Mouse (Mus musculus) lung, embryonic 14.5 days (tissue): ENCODE data around the gene Rpl7a. TPM values are rescaled to one million over a fixed set of nuclear protein-coding genes. Genes with fewer than 3 reads are reported as not detected.

Source experiments
- ATAC-seq: fragments of 200-750 bp; cut with Nextera tagmentation; 2 replicates; pipeline ENCODE4 v1.8.0; 2017; ENCODE audit warnings: mild to moderate bottlenecking, moderate TSS enrichment, moderate library complexity; ENCODE audit not compliant: insufficient read depth
- DNase-seq: peaks from one replicate; pipeline ENCODE4 v3.0.0-alpha.2; 2015
- H3K27ac ChIP-seq: fragments of 300-500 bp; sonication (generic); 2 replicates; pipeline ENCODE4 v1.5.1; 2014; ENCODE audit warnings: low read depth, mild to moderate bottlenecking, moderate library complexity
- H3K27me3 ChIP-seq: fragments of 300-500 bp; sonication (generic); 2 replicates; pipeline ENCODE4 v1.6.1; 2014; ENCODE audit warnings: low read length, control low read depth; ENCODE audit not compliant: insufficient read depth
- H3K36me3 ChIP-seq: fragments of 300-500 bp; sonication (generic); 2 replicates; pipeline ENCODE4 v1.6.1; 2014; ENCODE audit warnings: control low read depth; ENCODE audit not compliant: insufficient read depth
- H3K4me1 ChIP-seq: fragments of 300-500 bp; sonication (generic); 2 replicates; pipeline ENCODE4 v1.6.1; 2014; ENCODE audit warnings: antibody characterized with exemption, control low read depth; ENCODE audit not compliant: insufficient read depth
- H3K4me2 ChIP-seq: fragments of 300-500 bp; sonication (generic); 2 replicates; pipeline ENCODE4 v1.6.1; 2014; ENCODE audit warnings: mild to moderate bottlenecking
- H3K4me3 ChIP-seq: fragments of 300-500 bp; sonication (generic); 2 replicates; pipeline ENCODE4 v1.5.1; 2014; ENCODE audit warnings: low read depth, low read length
- H3K9ac ChIP-seq: fragments of 300-500 bp; sonication (generic); 2 replicates; pipeline ENCODE4 v1.6.1; 2014
- H3K9me3 ChIP-seq: fragments of 300-500 bp; sonication (generic); 2 replicates; pipeline ENCODE4 v1.6.1; 2016; ENCODE audit warnings: low read depth, low read length, control low read depth
- CTCF ChIP-seq: IDR thresholded peaks from 2 replicates; pipeline ENCODE4 v1.5.1; 2016; ENCODE audit warnings: antibody characterized with exemption, low read depth
- WGBS: fragments of 180-500 bp; shearing (Covaris S2); extraction: QIAGEN DNeasy Blood & Tissue Kit; methylation state at CpG from one replicate; pipeline ENCODE4 v1.1.7; 2014; 5-methylcytosine and 5-hydroxymethylcytosine counted together
- polyA plus RNA-seq: library from polyadenylated mRNA; unstranded; fragments of >200 nt; fragmentation: Nextera tagmentation; extraction: Ambion mirVana; gene quantifications from 2 replicates; pipeline ENCODE4 v1.2.1, GENCODE M21; 2014

Rpl7a gene
- polyA plus RNA-seq, 1 experiment from 2014 or later, result 784 TPM

DNA sequence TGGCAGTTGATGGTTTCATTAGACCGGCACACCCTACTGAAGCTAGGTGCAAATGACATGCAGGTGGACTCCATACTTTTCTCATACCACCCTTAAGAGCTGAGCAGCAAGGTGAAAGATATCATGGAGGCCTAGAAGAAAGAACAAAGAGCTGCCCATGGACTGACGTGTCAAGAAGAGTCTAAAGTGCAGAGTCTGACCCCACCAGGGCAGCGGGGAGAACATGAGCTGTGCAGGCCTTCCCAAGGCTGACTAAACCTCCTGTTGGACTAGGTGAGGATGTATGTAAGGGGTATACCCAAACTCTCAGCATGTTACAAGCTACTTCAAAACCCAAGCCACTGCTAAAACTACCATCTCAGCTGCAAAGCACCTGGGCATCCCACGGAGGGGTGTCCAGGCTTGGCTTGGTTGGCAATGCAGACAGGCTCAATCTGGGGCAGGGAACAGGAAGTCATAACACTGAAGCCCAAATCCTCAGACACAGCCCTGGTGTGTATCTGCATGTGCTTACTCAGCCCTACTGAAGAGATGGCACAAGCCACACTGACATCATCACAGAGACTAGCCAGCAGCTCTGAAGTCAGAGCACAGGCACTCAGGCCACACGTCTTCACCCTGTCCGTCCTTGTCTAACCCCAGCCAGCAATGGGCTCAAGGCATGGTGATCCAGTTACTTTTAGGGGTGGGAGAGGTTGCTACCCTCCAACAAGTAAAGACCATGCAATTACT lies 17.3 kb downstream of the Rpl7a start:
- H3K9ac ChIP-seq, result no peak overlapping the region
- H3K4me3 ChIP-seq, result no peak overlapping the region
- no peak overlapping the region for H3K4me2 ChIP-seq
- H3K36me3 ChIP-seq, result peaks cover 84% of the 10 kb centered on the region
- H3K4me1 ChIP-seq, result peaks cover 6% of the 10 kb centered on the region
- no peak for ATAC-seq
- DNase-seq, result no peak
- 85% methylated on average over 6 of the region's 6 CpGs for WGBS
- no peak overlapping the region for H3K27ac ChIP-seq
- H3K27me3 ChIP-seq, result no peaks in the 10 kb centered on the region
- TF ChIP-seq CTCF, result no peak
- no peaks in the 10 kb centered on the region for H3K9me3 ChIP-seq

DNA sequence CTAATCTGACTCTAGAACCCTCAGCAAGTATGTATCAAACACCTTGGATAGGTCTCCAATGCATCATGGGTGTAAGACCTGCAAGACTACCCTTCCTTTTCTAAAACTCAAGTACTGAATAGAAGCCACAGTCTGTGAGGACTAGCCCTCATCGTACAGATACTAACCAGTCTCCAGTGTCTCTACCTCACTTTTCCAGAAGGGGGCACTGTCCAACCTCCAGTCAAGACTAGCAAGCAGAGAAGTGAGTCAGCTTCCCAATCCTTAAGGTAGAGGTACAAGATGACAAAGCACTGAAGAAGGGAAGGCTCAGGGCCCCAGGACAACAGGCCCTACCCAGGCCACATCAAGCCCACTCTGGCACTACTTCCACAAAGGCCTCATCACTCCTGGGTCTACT lies 19.8 kb downstream of the Rpl7a start:
- Histone ChIP-seq H3K4me2 (peak overlapping the region; percentile 7; the same call in 1 of the 2 replicates), H3K4me3 (no peak overlapping the region), H3K27me3 (no peaks in the 10 kb centered on the region), H3K9me3 (no peaks in the 10 kb centered on the region), H3K36me3 (peaks cover 59% of the 10 kb centered on the region), H3K9ac (no peak overlapping the region), H3K4me1 (peaks cover 6% of the 10 kb centered on the region), H3K27ac (no peak overlapping the region)
- DNase-seq, result peak; percentile 74
- WGBS, result 42% methylated on average over 1 of the region's 1 CpGs
- ATAC-seq, result no peak
- peak; percentile 73 for TF ChIP-seq CTCF

DNA sequence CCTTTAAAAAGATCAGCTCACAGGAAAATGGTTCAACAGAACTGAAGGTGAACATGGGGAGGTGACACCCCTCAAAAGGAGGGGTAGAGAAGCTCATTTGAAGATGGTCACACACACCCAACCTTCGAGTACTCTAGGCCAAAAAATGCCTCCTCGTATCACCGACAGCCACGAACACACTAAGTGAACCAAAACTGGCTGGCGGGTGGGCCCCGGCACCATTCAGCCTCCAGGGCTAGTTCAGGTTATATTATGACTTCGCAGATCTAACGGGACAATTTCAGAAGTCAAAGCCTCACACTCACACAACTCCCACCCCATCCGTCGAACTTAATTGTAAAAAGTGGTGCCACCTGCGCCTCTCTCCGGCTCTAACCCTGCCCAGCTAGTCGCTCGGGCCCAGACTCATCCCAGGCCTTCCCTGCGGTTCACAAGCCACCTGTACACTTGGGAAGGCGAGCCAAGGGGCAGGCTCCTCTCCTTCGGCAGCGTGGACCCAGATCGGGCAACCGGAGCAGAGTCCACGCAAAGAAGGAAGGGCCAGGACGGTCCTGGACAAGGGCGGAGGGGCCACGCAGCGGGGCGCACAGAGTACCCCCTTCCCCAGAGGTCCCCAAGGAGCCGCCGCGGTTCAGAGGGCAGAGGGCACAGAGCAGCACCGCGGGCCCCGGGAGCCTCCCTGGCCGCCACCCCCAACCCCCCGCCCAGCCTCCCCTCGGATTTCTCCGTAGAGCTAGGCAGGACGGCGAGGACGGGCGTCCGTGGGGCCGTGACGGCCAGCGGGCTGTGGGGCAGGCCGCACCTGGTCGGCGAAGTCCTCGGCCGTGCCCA lies 22.1 kb downstream of the Rpl7a start:
- Histone ChIP-seq H3K4me1 (peaks cover 6% of the 10 kb centered on the region), H3K36me3 (peaks cover 38% of the 10 kb centered on the region), H3K4me2 (peak overlapping the region; percentile 72), H3K9me3 (no peaks in the 10 kb centered on the region), H3K9ac (peak overlapping the region; percentile 99), H3K27ac (peak overlapping the region; percentile 88), H3K4me3 (peak overlapping the region; percentile 98), H3K27me3 (no peaks in the 10 kb centered on the region)
- no peak for TF ChIP-seq CTCF
- WGBS, result under 1% methylated on average over 46 of the region's 49 CpGs
- ATAC-seq, result no peak; the same call in 1 of the 2 replicates
- peak; percentile 37 for DNase-seq

DNA sequence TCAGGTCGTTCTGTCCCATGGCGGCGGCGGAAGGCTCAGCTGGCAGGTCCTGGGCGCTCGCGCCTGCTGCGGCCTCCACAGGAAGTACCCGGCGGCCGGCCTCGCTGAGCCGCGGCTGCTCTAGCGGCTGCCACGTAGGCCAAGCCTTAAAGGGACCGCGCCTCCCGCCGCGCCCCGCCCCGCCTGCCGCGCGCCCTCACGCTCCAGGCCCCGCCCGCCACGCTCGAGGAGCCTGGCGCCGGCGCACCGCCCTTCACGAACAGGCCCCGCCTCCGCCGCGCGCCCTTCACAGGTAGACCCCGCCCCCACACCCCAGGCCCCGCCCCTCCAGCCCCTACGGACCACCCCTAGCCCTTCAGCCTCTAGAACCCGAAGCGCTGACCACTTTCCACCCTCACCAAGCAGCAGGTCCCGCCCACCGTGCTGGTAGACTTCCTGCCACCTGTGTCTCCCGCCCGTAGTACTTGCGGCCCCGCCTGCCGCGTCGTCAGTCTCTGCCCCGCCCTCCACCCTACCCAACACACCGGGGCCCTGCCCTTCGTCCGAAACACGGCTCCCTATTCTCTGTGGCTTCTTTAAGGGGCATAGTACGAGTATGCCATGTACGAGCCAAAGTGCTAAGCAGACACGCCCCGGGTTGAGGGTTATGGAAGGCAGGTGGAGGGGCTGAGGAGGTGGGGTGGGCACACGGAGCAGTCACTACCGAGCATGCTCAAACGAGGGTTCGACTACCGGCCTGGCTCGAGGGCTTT lies 22.9 kb downstream of the Rpl7a start, which contains the start of the genes Surf4 and Stkld1:
TSS of gene Surf4 (minus strand) at position 625 of the 752 bp plus-strand sequence.
TSS of gene Stkld1 (plus strand) at position 744 of the 752 bp plus-strand sequence.
- Histone ChIP-seq H3K4me1 (peaks cover 6% of the 10 kb centered on the region), H3K9me3 (no peaks in the 10 kb centered on the region), H3K27ac (peak within 1 kb of the TSS; percentile 88), H3K27me3 (no peaks in the 10 kb centered on the region), H3K4me3 (peak within 1 kb of the TSS; percentile 98), H3K4me2 (peak within 1 kb of the TSS; percentile 72), H3K36me3 (peaks cover 32% of the 10 kb centered on the region), H3K9ac (peak within 1 kb of the TSS; percentile 99)
- DNase-seq, result peak; percentile 98
- ATAC-seq, result peak; percentile 97
- WGBS, result under 1% methylated on average over 50 of the region's 70 CpGs
- TF ChIP-seq CTCF, result no peak

DNA sequence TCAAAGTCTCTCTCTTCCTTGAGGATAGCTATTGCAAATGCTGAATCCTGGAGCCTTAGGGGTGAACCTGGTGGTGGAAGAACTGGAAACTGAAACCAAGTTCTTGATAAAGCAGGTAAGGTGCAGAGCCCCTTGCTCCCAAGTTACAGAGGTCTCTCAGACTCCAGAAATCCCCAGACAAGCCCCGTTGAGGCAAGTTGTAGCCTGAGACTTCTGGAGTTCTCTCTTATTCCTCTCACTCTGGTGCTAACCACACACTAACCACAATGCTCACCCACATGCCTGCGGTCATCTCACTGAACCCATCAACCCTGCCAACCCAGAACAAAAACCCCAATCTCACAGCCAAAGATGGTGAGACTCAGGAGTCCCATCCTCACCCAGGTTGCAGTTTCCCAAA lies 24.7 kb downstream of the Rpl7a start:
- H3K9ac ChIP-seq, result no peak overlapping the region
- no peaks in the 10 kb centered on the region for H3K27me3 ChIP-seq
- H3K9me3 ChIP-seq, result no peaks in the 10 kb centered on the region
- ATAC-seq (no peak), DNase-seq (no peak)
- WGBS, result 93% methylated on average over 2 of the region's 2 CpGs
- no peak for TF ChIP-seq CTCF
- no peak overlapping the region for H3K4me2 ChIP-seq
- no peak overlapping the region for H3K27ac ChIP-seq
- peaks cover 6% of the 10 kb centered on the region for H3K4me1 ChIP-seq
- peaks cover 14% of the 10 kb centered on the region for H3K36me3 ChIP-seq
- H3K4me3 ChIP-seq, result no peak overlapping the region

DNA sequence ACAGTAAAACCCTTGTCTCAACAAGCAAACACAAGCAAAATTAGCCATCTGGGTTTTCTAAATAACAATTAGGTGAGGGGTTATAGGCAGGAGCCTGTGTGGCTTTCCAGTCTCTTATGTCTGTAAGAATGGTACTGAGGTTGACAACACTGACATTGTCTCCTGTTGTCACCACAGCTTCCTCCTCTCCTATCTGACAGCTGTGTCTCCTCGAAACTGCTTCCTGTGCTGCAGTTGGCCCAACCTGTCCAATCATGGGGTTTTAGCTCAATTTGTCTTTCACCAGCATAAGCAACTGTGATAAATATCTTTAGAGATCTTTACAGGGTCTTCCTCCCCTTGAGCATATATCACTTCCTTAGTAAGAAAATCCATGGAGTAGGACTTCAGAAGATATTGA lies 25.9 kb downstream of the Rpl7a start:
- TF ChIP-seq CTCF, result no peak
- no peak overlapping the region for H3K9ac ChIP-seq
- DNase-seq, result no peak
- no peak overlapping the region for H3K4me3 ChIP-seq
- H3K4me1 ChIP-seq, result peaks cover 6% of the 10 kb centered on the region
- peaks cover 2% of the 10 kb centered on the region for H3K36me3 ChIP-seq
- no peak overlapping the region for H3K27ac ChIP-seq
- WGBS, result 55% methylated on average over 1 of the region's 1 CpGs
- ATAC-seq, result no peak
- no peaks in the 10 kb centered on the region for H3K9me3 ChIP-seq
- no peak overlapping the region for H3K4me2 ChIP-seq
- no peaks in the 10 kb centered on the region for H3K27me3 ChIP-seq
